In the genomic region with DNA sequence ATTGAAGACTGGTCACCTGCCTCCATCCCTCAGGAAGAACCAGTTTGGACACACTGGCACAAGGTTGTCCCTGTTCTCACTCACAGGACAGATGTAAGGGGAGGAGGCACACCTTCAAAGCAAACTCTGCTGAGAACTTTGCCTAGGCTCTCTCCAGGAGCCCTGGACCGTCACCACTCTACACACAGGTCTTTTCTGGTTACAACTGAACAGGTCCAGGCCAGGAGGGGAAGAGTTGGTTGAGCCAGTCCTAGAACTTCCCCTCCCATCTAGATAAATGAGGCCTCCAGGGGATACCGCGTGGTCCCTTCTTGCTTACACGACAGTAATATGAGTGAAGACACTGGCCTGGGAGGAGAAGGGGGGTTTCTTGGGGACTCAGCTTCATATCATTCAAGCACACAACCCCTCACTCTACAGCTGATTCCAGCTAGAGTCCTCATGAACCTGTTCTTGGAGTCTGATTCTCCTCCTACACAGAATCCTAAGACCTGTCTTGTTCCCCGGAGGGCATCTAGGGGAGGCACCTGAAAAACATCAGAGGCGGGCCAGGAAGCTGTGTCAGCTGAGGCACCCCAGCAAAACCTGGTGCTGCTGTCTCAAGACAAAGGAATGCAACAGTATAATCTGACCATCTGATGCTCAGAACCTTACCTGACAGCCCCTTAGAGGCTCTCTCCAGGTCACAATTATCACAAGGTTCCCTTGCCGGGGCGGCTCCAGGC, we compare ENCODE assay signal across 10 mouse cellular contexts. TPM values are rescaled to one million over a fixed set of nuclear protein-coding genes. Genes with fewer than 3 reads are reported as not detected.
DNase-seq lines count a peak whose midpoint lies in the region; ATAC-seq and TF ChIP-seq lines count a peak whose summit lies in the region.
"Had no signal": no experiment of that assay in that cellular context is flagged by ENCODE, and none has a peak within 500 bp of the region (broad histone marks: within the 10 kb centered on the region; RNA-seq: fewer than 3 reads in every experiment).

No protein-coding gene starts in this region.

- no peaks in the 10 kb centered on the region for H3K27me3 ChIP-seq in lung, embryonic 14.5 days (ENCODE audit: insufficient read depth, low read length)
- H3K27me3 ChIP-seq in embryonic facial prominence, embryonic 11.5 days (ENCODE audit: control insufficient read depth, insufficient read depth, low read length) = no peaks in the 10 kb centered on the region
- H3K27me3 ChIP-seq in kidney, adult 2 months (replicated peaks; ENCODE audit: control insufficient read depth, insufficient read depth, low read length) = no peaks in the 10 kb centered on the region
- no peaks in the 10 kb centered on the region for H3K27me3 ChIP-seq in liver, postnatal 0 days (ENCODE audit: insufficient read depth, low read length)
- H3K27me3 ChIP-seq: hindbrain, embryonic 15.5 days had no signal

- WGBS in lung, embryonic 14.5 days = 63% methylated on average over 8 of the region's 8 CpGs
- 72% methylated on average over 8 of the region's 8 CpGs for WGBS in embryonic facial prominence, embryonic 11.5 days
- WGBS in kidney, adult 2 months = 60% methylated on average over 8 of the region's 8 CpGs
- 63% methylated on average over 8 of the region's 8 CpGs for WGBS in liver, postnatal 0 days (ENCODE audit: insufficient replicate concordance)

- H3K36me3 ChIP-seq in lung, embryonic 14.5 days (ENCODE audit: insufficient read depth) = 0 out of 2 replicates have a peak, but pooled peaks cover 3% of the 10 kb centered on the region
- H3K36me3 ChIP-seq in embryonic facial prominence, embryonic 11.5 days (replicated peaks; ENCODE audit: control insufficient read depth, insufficient read depth, low read depth, low read length) = no peaks in the 10 kb centered on the region
- no peaks in the 10 kb centered on the region for H3K36me3 ChIP-seq in kidney, adult 2 months (ENCODE audit: control insufficient read depth, insufficient read depth, low read length)
- H3K36me3 ChIP-seq in liver, postnatal 0 days (replicated peaks; ENCODE audit: insufficient read depth, low read length) = peaks cover 23% of the 10 kb centered on the region

- no peak for DNase-seq in lung, embryonic 14.5 days
- no peak for DNase-seq in lung, postnatal 4 days
- DNase-seq in embryonic facial prominence, embryonic 11.5 days (ENCODE audit: low spot score) = peak; percentile 29
- peak; percentile 56 for DNase-seq in kidney, adult 2 months
- DNase-seq in liver, postnatal 0 days = peak; percentile 25
- no peak for DNase-seq in ovary, postnatal 36 days (ENCODE audit: low spot score)
- no peak for DNase-seq in layer of hippocampus, adult 9-11 months

- H3K4me1 ChIP-seq in lung, embryonic 14.5 days (ENCODE audit: insufficient read depth) = peaks cover 40% of the 10 kb centered on the region
- peaks cover 3% of the 10 kb centered on the region; the same call in 1 of the 2 replicates for H3K4me1 ChIP-seq in embryonic facial prominence, embryonic 11.5 days (ENCODE audit: control insufficient read depth, insufficient read depth, low read length)
- peaks cover 63% of the 10 kb centered on the region for H3K4me1 ChIP-seq in kidney, adult 2 months (ENCODE audit: control insufficient read depth, insufficient read depth, low read length)
- H3K4me1 ChIP-seq in liver, postnatal 0 days (ENCODE audit: insufficient read depth) = peaks cover 55% of the 10 kb centered on the region

- TF ChIP-seq POLR2A in kidney, adult 2 months (IDR thresholded peaks at IDR 0.05; ENCODE audit: low read depth, low read length) = no peak

- 0 out of 2 replicates have a peak overlapping the region, but pooled peaks have one; percentile 8 for H3K9ac ChIP-seq in lung, embryonic 14.5 days
- no peak overlapping the region for H3K9ac ChIP-seq in embryonic facial prominence, embryonic 11.5 days (replicated peaks; ENCODE audit: low read length)
- peak overlapping the region; percentile 53 for H3K9ac ChIP-seq in liver, postnatal 0 days (replicated peaks)
- H3K9ac ChIP-seq: hindbrain, embryonic 15.5 days had no signal

- peak overlapping the region; percentile 78 for H3K27ac ChIP-seq in lung, embryonic 14.5 days (ENCODE audit: low read depth)
- H3K27ac ChIP-seq in embryonic facial prominence, embryonic 11.5 days (replicated peaks; ENCODE audit: low read depth, low read length) = 0 out of 2 replicates have a peak overlapping the region, but pooled peaks have one; percentile 13
- peak overlapping the region; percentile 87 for H3K27ac ChIP-seq in kidney, adult 2 months (ENCODE audit: insufficient read depth, low read depth, low read length)
- peak overlapping the region; percentile 95 for H3K27ac ChIP-seq in liver, postnatal 0 days (ENCODE audit: low read depth)
- H3K27ac ChIP-seq: hindbrain, embryonic 15.5 days had no signal

- no peak for TF ChIP-seq CTCF in lung, embryonic 14.5 days (IDR thresholded peaks at IDR 0.05; ENCODE audit: low read depth)
- no peak for TF ChIP-seq CTCF in kidney, adult 2 months (conservative IDR thresholded peaks at IDR 0.05; ENCODE audit: insufficient read depth, insufficient read length, low read depth, low read length)
- TF ChIP-seq CTCF in liver, postnatal 0 days (IDR thresholded peaks at IDR 0.05; ENCODE audit: low read depth) = no peak

- no peak for TF ChIP-seq EP300 in liver, postnatal 0 days (IDR thresholded peaks at IDR 0.05; ENCODE audit: low read depth)

- H3K4me2 ChIP-seq in lung, embryonic 14.5 days = no peak overlapping the region
- H3K4me2 ChIP-seq in embryonic facial prominence, embryonic 11.5 days (ENCODE audit: low read depth, low read length) = no peak overlapping the region
- peak overlapping the region; percentile 77 for H3K4me2 ChIP-seq in liver, postnatal 0 days (ENCODE audit: low read depth, low read length)
- H3K4me2 ChIP-seq: hindbrain, embryonic 15.5 days had no signal

- peak overlapping the region; percentile 4; the same call in 1 of the 2 replicates for H3K4me3 ChIP-seq in lung, embryonic 14.5 days (ENCODE audit: low read depth, low read length)
- H3K4me3 ChIP-seq in embryonic facial prominence, embryonic 11.5 days (ENCODE audit: low read depth, low read length) = no peak overlapping the region
- no peak overlapping the region for H3K4me3 ChIP-seq in kidney, adult 2 months (ENCODE audit: insufficient read depth, low read depth, low read length)
- H3K4me3 ChIP-seq in liver, postnatal 0 days (ENCODE audit: low read depth, low read length) = no peak overlapping the region
- H3K4me3 ChIP-seq: hindbrain, embryonic 15.5 days had no signal

- H3K9me3 ChIP-seq in lung, embryonic 14.5 days (ENCODE audit: low read depth, low read length) = no peaks in the 10 kb centered on the region
- no peaks in the 10 kb centered on the region for H3K9me3 ChIP-seq in embryonic facial prominence, embryonic 11.5 days (replicated peaks; ENCODE audit: control insufficient read depth, low read length)
- H3K9me3 ChIP-seq in liver, postnatal 0 days (ENCODE audit: low read length) = no peaks in the 10 kb centered on the region
- H3K9me3 ChIP-seq: hindbrain, embryonic 15.5 days had no signal

- no peak for ATAC-seq in lung, embryonic 14.5 days (ENCODE audit: insufficient read depth)
- no peak for ATAC-seq in embryonic facial prominence, embryonic 11.5 days (replicated peaks; ENCODE audit: insufficient number of reproducible peaks, low FRiP score, low TSS enrichment, low read depth)
- no peak for ATAC-seq in liver, postnatal 0 days

RNA-seq across cellular contexts. Expression of a gene that starts 4.6 kb away (rescaled TPM):
- polyA plus RNA-seq in lung, embryonic 14.5 days (2014; fragmentation: Nextera tagmentation; extraction: Ambion mirVana) = 1.9 and 3.2 TPM in 2 replicates
- polyA plus RNA-seq in embryonic facial prominence, embryonic 11.5 days (2014; fragmentation: Nextera tagmentation; extraction: Ambion mirVana) = 1.1 and 1.4 TPM in 2 replicates
- polyA plus RNA-seq in kidney, adult 2 months (2012; rRNA removed) = 26.1 and 26.7 TPM in 2 replicates
- polyA plus RNA-seq in liver, postnatal 0 days (2015; fragmentation: Nextera tagmentation; extraction: Ambion mirVana) = 16.8 and 21.5 TPM in 2 replicates
- polyA plus RNA-seq: testis, adult 2 months had no signal

RNA-seq across cellular contexts. Expression of a gene that starts 7.4 kb away (rescaled TPM):
- 11.4 and 12.2 TPM in 2 replicates for polyA plus RNA-seq in lung, embryonic 14.5 days (2014; fragmentation: Nextera tagmentation; extraction: Ambion mirVana)
- 0.21 TPM in 1 of 2 replicates, not detected in the other for polyA plus RNA-seq in embryonic facial prominence, embryonic 11.5 days (2014; fragmentation: Nextera tagmentation; extraction: Ambion mirVana)
- 5.0 and 5.7 TPM in 2 replicates for polyA plus RNA-seq in kidney, adult 2 months (2012; rRNA removed)
- 1.9 TPM in 2 replicates for polyA plus RNA-seq in liver, postnatal 0 days (2015; fragmentation: Nextera tagmentation; extraction: Ambion mirVana)

RNA-seq across cellular contexts. Expression of a gene that starts 28.7 kb away (rescaled TPM):
- polyA plus RNA-seq in lung, embryonic 14.5 days (2014; fragmentation: Nextera tagmentation; extraction: Ambion mirVana) = 39.1 and 43.5 TPM in 2 replicates
- polyA plus RNA-seq in embryonic facial prominence, embryonic 11.5 days (2014; fragmentation: Nextera tagmentation; extraction: Ambion mirVana) = 49.8 and 59.4 TPM in 2 replicates
- 20.5 and 24.1 TPM in 2 replicates for polyA plus RNA-seq in kidney, adult 2 months (2012; rRNA removed)
- polyA plus RNA-seq in liver, postnatal 0 days (2015; fragmentation: Nextera tagmentation; extraction: Ambion mirVana) = 12.7 and 15.4 TPM in 2 replicates

RNA-seq across cellular contexts. Expression of a gene that starts 28.9 kb away (rescaled TPM):
- polyA plus RNA-seq in lung, embryonic 14.5 days (2014; fragmentation: Nextera tagmentation; extraction: Ambion mirVana) = 17.8 and 21.7 TPM in 2 replicates
- polyA plus RNA-seq in embryonic facial prominence, embryonic 11.5 days (2014; fragmentation: Nextera tagmentation; extraction: Ambion mirVana) = 14.2 and 15.3 TPM in 2 replicates
- 16.9 and 18.8 TPM in 2 replicates for polyA plus RNA-seq in kidney, adult 2 months (2012; rRNA removed)
- polyA plus RNA-seq in liver, postnatal 0 days (2015; fragmentation: Nextera tagmentation; extraction: Ambion mirVana) = 4.2 and 6.1 TPM in 2 replicates

RNA-seq across cellular contexts. Expression of a gene that starts 46.2 kb away (rescaled TPM):
- polyA plus RNA-seq in lung, embryonic 14.5 days (2014; fragmentation: Nextera tagmentation; extraction: Ambion mirVana) = 0.12 and 0.28 TPM in 2 replicates
- polyA plus RNA-seq in embryonic facial prominence, embryonic 11.5 days (2014; fragmentation: Nextera tagmentation; extraction: Ambion mirVana) = 0.07 and 0.31 TPM in 2 replicates
- polyA plus RNA-seq in kidney, adult 2 months (2012; rRNA removed) = 104 and 132 TPM in 2 replicates
- 2.4 and 2.7 TPM in 2 replicates for polyA plus RNA-seq in liver, postnatal 0 days (2015; fragmentation: Nextera tagmentation; extraction: Ambion mirVana)
- polyA plus RNA-seq: forebrain, embryonic 11.5 days had no signal

Comparison
In these comparisons a context has a peak if more than half of its experiments do, and no peak if none do; other contexts are left out.
1. DNase-seq: peak in embryonic facial prominence, embryonic 11.5 days (single experiment), kidney, adult 2 months (single experiment) and liver, postnatal 0 days (single experiment); none in lung, embryonic 14.5 days (single experiment), lung, postnatal 4 days (0 of 2), ovary, postnatal 36 days (single experiment) and layer of hippocampus, adult 9-11 months (single experiment).
2. H3K27ac ChIP-seq: peak in every context shown above with its lines; median percentile 95 in liver, postnatal 0 days; 87 in kidney, adult 2 months; 78 in lung, embryonic 14.5 days; 13 in embryonic facial prominence, embryonic 11.5 days.